Mouse (Mus musculus) ovary, postnatal 36 days (tissue): ENCODE measurements around the gene Kdm1a.

Source experiments
- DNase-seq: peaks from one replicate; pipeline ENCODE4 v3.0.0; 2022; ENCODE audit warnings: low spot score, mixed read lengths

The Kdm1a gene

DNA sequence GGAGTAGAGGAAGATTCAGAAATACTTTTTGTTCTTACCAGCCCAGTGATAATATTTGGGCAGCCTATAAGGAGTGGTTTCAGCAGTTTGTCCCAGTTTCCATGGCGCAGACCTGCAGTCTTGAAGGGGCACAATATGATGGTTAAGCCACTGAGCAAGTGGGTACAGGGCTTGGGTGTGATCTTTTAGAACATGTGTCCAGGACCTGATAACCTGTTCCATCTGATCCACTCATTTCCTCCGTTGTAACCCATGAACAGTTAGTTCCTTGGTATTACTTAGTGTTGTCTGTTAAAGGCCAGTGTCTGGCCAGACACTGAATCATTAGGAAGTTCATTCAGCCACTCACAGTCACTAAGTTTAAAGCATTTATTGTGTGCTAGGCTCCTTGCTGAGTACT, 78.2 kb downstream of the Kdm1a start:
- DNase-seq: no peak

DNA sequence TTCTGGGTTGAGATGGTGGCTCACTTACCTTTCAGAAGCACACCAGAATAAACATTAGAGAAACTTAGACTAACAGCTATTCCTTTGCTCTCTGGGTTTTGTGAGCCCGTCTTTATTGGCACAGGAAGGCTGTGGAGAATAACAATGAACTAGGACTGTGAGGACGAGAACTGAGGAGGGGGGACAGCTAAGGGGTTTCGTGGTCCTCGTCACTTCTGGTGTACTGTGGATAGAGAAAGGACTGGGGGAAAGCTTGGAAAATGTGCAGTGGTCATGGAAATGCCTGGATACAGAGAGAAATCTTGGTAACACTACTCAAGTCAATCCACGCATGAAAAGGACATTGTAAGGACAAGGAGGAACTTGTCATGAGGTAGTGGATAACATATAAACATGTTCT, 80.6 kb downstream of the Kdm1a start:
- DNase-seq: no peak

DNA sequence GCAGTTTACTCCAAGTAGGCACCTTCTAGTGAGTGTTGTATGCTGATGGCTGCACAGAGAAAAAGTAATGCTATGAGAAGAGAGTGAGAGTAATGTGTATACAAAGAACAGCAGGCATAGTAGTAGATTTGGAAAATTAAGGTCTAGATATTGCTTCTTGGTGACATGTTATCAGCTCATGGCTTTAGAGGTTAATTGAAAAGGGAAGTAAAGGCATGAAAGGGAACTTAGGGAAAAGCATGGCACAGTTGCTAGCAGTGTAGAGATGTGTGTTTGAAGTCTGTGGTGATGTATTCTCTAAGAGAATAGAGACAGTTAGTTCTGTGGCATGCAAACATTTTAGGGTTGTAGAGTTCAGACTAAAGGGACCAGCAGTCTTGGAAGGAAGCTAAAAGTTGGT, 82.7 kb downstream of the Kdm1a start:
- no peak for DNase-seq

DNA sequence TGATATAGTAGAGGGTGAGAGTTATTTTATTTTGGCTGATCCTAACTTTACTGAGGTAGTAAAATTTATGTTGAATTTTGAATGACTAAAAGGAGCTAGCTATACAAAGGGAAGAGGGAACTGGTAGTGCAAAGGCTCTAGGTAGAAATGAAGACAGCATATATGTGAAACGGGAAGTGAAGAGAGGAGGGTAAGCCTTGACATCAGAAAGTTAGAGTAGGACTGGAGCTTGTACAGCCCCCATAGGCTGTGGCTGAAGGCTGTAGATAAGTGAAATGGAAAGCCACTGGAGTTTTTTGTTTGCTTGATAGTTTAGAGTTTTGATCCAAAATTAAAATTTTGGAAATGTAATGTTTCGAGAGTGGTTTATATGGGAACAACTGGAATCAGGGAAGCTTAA, 83.9 kb downstream of the Kdm1a start:
- no peak for DNase-seq

DNA sequence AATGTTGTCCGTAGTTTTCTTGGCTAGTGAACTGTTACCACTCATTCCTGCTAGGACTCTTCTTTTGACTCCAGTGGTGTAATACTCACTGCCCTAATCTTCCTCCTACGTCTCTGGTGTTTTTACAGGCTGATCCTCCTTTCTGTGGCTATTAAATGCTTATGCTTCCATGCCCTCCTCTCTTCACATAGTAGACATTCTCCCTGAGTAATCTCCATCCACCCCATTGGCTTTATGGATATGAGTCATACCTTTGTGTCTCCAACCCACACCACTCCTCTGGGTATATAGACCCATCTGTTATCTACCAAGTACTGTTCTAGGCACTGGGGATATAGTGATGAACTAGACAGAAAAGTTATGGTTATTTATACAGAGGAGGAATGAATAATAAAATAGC, 84.4 kb downstream of the Kdm1a start:
- DNase-seq: no peak

DNA sequence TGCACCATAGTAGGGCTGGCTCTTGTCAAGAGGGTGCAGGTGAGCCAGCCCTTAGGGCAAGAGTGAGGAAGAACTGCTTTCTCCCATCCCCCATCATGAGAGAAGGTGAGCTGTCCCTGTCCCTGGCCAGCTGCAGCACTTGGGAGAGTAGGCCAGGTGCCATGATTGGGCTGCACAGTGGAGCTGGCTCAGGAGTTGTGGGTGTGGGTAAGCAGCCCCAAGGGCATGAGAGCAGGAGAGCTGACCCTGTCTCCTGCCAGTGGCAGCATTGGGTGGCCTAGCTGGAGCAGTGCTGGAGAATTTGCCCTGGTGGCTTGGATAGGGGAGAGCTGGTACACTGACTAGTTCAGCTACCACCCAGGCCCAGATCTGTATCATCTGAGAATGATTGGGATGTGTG, 89.6 kb downstream of the Kdm1a start:
- no peak for DNase-seq

DNA sequence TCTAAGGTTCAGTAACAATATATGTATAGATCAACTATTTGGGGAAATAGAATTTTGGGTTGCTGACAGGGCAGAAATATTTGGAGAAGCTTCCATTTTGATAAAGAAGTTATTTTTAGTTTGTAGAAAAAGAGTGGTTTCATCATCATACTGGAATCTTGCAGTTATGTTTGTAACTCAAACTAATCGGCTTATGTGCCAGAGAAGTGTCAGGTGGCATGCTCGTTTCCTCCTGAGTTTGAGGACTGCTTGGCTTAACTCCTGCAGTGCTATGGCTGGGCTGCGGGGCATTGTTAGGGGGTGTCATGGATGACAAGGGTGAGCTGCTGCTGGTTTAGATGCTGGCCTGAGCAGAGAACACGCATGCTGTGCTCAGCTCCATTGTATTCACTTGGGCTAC, 90.8 kb downstream of the Kdm1a start:
- no peak for DNase-seq

DNA sequence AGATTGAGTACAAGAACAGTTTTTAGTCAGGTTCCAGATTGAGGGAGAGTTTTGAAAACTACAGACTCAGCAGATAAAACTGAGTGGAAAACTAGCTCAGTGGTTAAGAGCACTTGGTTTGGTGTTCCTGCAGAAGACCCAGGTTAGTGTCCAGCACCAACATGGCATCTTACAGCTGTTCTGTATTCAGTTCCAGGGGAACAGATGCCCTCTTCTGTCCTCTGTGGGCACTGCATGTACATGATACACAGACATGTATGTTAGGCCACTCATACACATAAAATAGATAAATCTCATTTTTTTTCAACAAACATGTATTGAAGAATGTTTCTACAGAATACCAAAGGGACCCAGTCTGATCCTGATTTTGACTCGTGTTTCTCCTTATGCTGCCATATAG, 92.7 kb downstream of the Kdm1a start:
- no peak for DNase-seq

DNA sequence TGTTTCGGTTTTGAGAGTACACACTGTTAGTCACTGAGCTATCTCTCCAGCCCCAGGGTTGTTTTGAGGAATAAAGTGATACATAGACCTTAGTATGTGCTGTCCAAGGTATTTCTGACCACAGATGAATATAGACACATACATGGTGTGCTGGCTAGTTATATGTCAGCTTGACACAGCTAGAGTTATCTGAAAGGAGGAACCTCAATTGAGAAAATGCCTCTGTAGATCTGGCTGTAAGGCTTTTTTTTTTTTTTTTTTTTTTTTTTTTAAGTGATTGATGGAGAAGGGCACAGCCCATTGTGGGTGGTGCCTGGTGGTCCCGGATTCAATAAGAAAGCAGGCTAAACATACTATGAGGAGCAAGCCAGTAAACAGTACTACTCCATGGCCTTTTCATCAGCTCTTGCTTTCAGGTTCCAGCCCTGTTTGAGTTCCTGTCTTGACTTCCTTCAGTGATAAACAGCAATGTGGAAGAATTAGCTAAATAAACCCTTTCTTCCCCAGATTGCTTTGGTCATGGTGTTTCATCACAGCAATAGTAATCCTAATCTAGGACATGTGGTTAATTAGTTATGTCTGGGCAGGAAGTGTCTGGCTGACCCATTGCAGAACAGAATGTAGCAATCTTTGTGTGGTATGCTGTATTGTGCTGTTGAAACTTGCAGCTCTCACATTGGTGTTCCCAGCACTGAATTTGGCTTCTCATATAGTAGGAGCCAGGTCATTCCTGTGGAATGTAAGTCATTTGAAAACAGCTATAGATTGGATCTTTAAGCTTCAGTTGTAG, 96.9 kb downstream of the Kdm1a start:
- no peak for DNase-seq
